Mouse (Mus musculus): ENCODE data around the gene Crkl.
A peak's percentile ranks its signal among the peaks of the same experiment; 100 is the strongest.
"Not testable (repeated sequence)": the region's sequence is repeated elsewhere in the genome, so short reads cannot be mapped to it uniquely, and the experiment has no call there.

Crkl gene

GRCm38 (mm10) chr16:17488478-17489468 is 37.0 kb downstream of the Crkl start:
- DNase-seq: no peak

- DNase-seq: peak; percentile 40
Measured at GRCm38 (mm10) chr16:17489469-17490111, 37.8 kb downstream of the Crkl start, which contains the start of gene Aifm3. Gene Aifm3, plus strand, starts transcription at chr16:17489611.

- no peak for DNase-seq
Measured at GRCm38 (mm10) chr16:17491154-17491553, 39.4 kb downstream of the Crkl start.

GRCm38 (mm10) chr16:17491896-17492561 is 40.2 kb downstream of the Crkl start:
- peak; percentile 45 for DNase-seq

- peak; percentile 63 for DNase-seq
Measured at GRCm38 (mm10) chr16:17496499-17497305, 44.9 kb downstream of the Crkl start.

GRCm38 (mm10) chr16:17499249-17499883 is 47.6 kb downstream of the Crkl start:
- DNase-seq: peak; percentile 66

GRCm38 (mm10) chr16:17502681-17503080 is 50.9 kb downstream of the Crkl start:
- DNase-seq: no peak

GRCm38 (mm10) chr16:17507018-17507552 is 55.3 kb downstream of the Crkl start:
- DNase-seq: no peak

- DNase-seq: not testable (repeated sequence)
Measured at GRCm38 (mm10) chr16:17508031-17508430, 56.2 kb downstream of the Crkl start.

GRCm38 (mm10) chr16:17508546-17509239 is 56.9 kb downstream of the Crkl start, which contains the start of gene Lztr1:
Gene Lztr1, plus strand, starts transcription at chr16:17508688.
- peak; percentile 92 for DNase-seq

- DNase-seq: no peak
Measured at GRCm38 (mm10) chr16:17509240-17509597, 57.4 kb downstream of the Crkl start.

GRCm38 (mm10) chr16:17510143-17510542 is 58.4 kb downstream of the Crkl start:
- DNase-seq: no peak

- no peak for DNase-seq
Measured at GRCm38 (mm10) chr16:17510686-17511085, 58.9 kb downstream of the Crkl start.

- DNase-seq: no peak
Measured at GRCm38 (mm10) chr16:17511431-17511830, 59.6 kb downstream of the Crkl start.

GRCm38 (mm10) chr16:17518910-17519309 is 67.1 kb downstream of the Crkl start:
- no peak for DNase-seq

GRCm38 (mm10) chr16:17524156-17524555 is 72.4 kb downstream of the Crkl start:
- no peak for DNase-seq

- no peak for DNase-seq
Measured at GRCm38 (mm10) chr16:17525524-17525923, 73.7 kb downstream of the Crkl start.

- DNase-seq: no peak
Measured at GRCm38 (mm10) chr16:17526223-17526622, 74.4 kb downstream of the Crkl start.

- DNase-seq: no peak
Measured at GRCm38 (mm10) chr16:17527606-17528005, 75.8 kb downstream of the Crkl start.

- no peak for DNase-seq
Measured at GRCm38 (mm10) chr16:17528276-17528675, 76.5 kb downstream of the Crkl start.
